Mouse (Mus musculus): ENCODE results near the gene Sik3.
"Not testable (repeated sequence)": the region's sequence is repeated elsewhere in the genome, so short reads cannot be mapped to it uniquely, and the experiment has no call there.

Sik3 gene

DNA sequence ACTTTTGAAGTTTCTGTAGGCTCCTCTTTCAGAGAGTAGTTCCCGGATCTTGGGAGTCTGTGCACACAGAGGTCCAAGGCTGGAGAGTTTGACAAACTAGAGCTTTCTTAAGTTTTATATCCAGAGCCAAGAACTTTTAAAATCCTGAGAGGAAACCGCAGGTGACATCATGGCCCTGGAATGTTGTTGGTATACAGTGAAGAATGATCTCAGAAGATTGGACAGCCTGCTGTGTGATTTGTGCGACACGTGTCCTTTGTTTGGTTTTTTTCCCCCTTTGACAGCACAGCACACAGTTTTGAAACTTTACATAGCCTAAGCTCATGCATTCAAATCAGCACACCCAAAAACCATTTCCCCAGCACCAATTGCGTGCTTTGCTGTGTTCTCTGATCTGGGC lies 99.6 kb downstream of the Sik3 start:
- peak; percentile 53 to 66 for DNase-seq

DNA sequence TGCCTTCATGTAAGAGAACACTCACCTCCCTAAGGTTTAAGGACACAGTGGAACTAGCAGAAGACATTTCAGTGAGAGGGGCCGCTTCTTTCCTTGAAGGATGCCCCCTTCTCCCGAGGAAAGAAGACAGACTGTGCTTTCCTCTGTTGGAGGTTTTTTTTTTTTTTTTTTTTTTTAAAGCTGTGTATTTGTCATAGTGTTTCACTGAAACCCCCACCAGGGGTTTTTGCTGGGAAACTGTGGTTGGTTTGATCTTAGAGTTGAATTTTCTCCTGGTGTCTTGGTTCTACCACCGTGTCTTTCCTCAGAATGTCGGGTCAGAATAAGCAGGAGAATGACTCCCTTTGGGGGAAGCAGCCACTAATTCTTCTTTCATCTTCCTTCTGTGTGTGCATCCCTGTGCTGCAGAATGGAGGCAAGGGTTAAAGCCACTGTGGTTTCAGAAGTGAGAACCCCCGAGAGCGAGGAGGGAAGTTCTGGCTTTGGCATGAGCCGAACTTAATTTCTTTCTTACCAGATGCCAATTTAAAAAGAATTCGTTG lies 106.3 kb downstream of the Sik3 start:
- no peak for DNase-seq

DNA sequence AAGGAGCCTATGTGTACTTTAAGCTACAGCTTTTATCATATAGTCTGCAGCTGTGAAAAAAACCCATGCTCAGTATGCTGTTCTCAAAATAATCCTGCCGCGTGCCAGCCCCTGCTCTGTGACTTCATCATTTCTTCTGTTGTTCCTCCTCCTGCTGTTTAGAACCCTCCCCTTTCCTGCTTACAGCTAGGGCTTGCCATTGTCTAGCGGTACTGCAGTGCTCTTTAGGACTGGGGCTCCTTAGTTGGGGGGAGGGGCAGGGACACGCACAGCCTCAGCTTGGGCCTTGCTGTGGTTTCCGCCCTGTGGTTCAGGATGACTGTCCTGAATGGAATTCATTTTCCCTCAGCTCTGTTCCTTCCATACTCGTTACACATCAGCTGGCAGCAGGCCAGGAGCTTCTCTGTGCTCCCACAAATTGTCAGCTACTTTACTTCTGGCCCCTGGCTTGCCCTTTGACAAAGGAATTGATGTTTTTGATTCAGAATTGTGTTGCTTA lies 107.4 kb downstream of the Sik3 start:
- peak; percentile 85 to 92 for DNase-seq

DNA sequence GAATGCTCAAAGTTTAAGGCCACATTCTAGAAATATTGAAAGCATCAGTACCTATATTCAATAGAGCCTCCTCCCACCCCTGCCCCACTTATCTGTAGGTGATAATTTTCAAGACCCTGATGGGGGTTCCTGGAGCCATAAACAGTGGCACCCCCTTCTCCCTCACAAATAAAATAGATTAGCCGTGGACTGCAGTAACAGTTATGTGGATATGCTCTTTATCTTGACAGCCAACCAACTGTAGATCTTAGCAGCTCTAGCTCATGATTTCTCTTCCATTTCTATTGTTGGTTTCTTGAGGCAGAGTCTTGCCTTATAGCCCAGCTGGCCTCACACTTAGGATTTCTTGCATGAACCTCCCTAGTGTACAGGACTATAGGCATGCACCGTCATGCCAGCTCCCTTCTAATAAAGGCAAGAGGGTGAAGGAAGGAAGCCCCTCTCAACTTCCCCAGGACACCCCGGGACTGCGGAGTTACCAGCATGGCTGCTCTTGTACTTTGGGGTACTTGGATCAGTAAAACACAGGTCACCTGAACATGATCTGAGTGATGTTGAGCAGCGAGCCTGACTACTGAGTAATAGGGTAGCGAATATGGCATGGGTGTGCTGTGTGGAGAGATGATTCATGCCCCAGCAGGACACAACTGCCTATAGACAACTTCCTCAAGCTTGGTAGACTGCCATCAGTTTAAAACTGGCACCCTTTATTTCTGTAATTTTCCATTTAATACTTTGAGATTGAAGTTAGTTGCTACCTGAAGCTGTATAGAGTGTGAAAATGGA lies 108.0 kb downstream of the Sik3 start:
- DNase-seq = no peak

DNA sequence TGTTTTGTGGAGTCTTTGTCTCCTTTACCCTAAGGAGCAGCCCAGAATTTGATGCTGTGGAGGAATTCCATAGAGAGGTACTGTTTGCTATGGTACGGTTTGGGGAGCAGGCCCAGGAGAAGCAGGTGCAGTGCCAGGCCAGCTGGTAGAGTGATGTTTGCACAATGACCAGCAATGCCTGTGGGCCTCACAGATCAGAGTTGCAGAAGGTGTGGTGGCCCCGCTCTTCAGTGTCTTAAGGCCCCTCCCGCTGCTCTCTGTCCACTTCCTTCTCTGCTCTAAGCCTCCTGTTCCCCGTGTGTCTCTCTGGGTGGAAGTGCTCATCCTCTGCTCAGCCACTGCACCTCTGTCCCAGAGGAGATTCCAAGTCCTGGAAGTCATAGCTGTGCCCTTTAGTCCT lies 108.9 kb downstream of the Sik3 start:
- no peak for DNase-seq

DNA sequence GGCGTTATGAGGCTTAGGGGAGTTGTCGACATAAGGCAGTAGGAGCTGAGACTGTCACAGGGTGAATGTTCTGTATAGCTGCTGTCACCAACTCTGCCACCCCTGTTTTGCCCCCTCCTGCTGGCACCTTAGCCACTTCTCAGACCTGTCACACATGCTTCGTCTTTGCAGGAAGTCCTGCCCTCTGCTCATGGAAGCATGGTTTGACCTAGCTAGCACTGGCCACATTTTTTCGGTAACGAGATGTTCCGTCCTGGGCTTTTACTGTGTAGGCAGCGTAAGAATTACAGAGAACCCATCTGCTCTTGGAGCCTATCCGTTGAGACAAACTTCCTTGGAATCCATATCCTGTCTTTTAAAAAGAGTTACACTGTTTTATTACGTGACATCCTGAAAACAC lies 110.1 kb downstream of the Sik3 start:
- no peak for DNase-seq

DNA sequence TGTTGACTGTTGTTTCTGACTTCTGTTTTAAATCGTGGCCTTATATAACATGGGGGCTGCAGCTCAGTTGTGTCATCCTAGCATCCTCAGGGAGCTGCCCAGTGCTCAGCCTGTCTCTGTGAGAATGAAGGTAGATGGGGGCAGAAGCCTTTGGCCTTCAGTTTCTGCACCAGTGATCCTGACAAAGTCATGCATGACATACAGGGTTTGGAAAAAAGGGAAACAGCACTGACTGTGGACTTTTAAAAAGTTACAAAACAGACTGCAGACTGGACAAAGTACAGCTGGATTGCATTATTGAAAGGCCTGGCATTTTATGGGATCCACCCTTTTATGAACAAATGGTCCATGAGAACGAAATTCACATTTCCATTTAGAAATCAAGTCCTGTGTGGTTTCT lies 113.7 kb downstream of the Sik3 start:
- no peak for DNase-seq

DNA sequence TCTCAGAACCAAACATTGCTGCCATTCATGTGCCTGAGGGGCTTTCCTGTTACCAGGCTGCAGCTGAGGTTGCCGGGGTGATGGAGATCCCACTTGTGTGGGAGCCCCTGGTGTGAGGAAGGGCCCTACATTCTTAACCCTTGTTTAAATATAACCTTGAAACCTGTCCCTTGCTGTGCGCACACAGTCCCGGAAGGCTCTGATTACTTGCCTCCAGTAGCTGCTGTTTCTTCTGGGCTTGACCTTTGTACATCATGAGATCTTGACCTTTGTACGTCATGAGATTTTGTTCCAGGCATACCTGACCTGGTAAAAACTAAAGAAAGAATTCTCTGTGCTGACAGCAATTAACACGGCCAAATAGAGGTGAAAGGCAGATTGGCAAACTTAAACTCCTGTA lies 114.7 kb downstream of the Sik3 start:
- DNase-seq = no peak

DNA sequence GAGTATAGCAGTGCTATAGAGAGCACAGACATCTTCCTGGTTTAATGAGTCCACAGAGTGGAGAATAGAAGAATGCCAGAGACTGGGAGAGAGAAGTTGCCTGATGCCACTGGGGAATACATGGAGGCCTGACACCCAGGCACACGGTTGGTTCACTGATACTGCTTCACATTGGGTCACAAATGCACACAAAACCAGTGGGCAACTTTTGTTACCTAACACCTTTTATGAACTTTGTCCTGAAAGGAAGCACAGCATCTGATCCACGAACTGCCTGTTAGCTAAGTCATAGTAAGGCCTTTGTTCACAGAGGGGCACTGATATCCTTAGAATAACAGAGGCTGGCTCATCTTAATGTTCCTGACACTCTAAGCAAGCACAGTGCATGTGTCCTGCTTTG lies 116.6 kb downstream of the Sik3 start:
- no peak for DNase-seq

DNA sequence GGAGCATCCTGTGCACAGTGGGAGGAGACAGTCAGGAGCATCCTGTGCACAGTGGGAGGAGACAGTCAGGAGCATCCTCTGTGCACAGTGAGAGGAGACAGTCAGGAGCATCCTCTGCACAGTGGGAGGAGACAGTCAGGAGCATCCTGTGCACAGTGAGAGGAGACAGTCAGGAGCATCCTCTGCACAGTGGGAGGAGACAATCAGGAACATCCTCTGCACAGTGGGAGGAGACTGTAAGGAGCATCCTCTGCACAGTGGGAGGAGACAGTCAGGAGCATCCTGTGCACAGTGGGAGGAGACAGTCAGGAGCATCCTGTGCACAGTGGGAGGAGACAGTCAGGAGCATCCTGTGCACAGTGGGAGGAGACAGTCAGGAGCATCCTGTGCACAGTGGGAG lies 120.2 kb downstream of the Sik3 start:
- not testable (repeated sequence) for DNase-seq

DNA sequence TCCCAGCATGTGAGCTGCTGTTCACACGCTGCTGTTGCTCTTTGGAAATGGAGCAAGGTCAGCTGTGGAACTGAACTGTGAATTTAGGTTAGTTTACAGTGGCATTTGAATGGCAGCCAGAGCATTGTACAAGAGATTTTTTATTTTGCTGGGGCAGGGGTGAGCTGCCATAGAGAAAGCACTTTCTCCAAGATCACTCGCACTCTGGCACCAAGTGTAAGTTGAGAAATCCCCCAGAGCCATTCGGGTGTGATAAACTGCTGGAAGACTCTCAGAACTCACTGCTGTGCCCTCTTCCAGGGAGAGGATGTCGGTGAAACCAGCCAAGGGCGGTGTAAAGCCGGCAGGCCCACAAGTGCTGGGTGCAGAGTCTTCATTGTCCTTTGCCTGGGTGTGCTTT lies 126.2 kb downstream of the Sik3 start:
- DNase-seq = no peak

DNA sequence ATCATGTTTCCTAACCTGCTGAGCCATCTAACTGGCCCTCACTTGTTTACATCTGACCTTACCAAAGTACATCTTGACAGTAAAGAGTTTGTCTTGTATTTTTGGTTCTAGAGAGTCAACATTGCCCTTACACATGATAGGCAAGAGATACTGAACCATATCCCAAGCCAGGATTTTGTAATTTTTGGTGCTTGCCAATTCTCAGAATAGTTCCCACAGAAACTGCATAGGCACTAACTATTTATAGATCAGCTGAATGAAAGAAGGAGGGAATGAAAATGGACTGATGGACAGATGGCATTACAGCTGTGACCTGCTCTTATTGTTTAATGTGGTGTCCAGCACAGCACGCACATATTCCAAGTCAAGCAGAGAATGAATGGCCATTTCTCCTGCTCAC lies 128.2 kb downstream of the Sik3 start:
- DNase-seq = no peak

DNA sequence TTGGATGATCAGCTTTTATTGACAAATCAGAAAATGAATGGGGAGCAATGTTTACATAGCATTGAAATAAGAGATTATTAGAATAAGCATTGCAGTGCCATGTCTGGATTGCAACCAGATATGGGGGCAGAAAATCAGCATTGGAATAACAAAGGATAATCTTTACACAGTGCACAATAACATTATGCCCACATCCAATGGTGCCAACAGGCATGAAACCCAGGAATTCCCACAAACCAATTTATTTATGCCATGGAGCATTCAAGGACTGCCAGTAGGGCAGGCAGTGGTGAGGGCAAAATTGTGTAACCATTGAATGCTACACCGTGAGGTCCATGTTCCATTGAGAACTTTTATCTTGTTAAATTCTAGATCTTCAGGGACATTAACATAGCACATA lies 129.4 kb downstream of the Sik3 start:
- no peak for DNase-seq

DNA sequence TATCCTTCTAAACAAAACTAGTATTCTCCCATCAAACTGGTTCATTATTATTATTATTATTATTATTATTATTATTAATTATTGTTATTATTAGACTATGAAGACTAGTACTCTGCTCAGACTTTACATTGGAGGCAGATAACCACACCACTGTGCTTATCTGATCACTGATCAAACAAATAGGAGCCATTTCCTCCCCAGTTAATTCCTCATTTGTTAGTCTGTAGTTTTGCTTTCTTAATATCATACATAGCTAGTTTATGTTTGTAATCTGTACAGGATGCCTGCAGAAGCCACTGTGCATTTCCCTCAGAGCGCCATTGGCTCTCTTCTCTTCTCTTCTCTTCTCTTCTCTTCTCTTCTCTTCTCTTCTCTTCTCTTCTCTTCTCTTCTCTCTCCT lies 129.9 kb downstream of the Sik3 start:
- no peak for DNase-seq

DNA sequence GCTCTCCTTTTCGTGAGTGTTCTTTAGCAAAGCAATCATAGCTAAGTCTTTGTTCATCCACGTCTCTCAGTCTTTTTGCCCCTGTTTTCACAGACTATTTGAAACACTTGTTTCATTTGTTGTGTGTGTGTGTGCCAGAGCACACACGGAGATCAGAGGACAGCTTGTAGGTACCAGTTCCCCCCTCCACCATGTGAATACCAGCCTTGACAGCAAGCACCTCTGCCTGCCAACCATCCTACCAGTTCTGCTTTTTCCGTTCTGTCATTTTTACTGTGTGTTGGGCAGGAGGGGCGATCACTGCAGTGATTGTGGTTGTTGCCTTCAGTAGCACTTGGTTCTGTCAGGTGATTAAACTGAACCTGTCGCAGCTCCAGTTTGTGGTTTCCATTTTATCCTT lies 132.4 kb downstream of the Sik3 start:
- no peak for DNase-seq

DNA sequence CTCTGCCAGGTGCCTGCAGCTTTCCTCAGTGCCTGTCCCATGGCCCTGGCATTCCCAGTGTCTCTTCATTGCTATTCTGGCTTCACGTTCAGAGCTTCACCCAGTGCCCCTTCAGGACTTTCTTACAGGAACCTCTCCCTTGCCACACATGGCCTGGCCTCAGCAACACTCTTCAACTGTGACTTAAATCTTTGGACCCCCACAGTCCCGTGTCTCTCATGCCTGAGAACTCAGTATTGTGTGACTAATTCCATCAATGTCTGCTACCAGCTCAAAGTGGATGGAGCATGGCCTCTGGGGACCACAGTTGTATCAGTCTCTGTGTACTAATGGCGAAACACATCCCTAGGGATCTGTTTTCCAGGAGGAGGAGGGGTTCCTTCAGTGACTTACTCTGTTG lies 133.8 kb downstream of the Sik3 start:
- no peak for DNase-seq

DNA sequence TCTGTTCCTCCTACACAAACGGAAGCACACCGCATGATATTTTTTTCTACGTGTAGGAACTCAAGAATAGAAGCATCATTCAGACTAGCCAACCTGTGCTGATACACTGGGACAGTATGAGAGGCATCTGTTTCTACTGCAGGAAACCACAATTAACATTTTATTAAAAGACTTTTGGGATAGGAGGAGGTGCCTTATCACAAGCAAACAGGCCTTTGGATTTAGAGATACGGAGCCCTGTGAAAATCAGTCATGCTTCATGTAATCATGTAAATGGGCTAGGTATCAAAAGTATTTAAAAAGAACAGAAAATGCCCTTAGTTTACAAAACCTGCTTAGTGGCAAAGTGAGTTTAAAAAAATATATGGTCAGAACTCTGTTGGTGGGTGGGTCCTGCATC lies 136.1 kb downstream of the Sik3 start:
- no peak for DNase-seq

DNA sequence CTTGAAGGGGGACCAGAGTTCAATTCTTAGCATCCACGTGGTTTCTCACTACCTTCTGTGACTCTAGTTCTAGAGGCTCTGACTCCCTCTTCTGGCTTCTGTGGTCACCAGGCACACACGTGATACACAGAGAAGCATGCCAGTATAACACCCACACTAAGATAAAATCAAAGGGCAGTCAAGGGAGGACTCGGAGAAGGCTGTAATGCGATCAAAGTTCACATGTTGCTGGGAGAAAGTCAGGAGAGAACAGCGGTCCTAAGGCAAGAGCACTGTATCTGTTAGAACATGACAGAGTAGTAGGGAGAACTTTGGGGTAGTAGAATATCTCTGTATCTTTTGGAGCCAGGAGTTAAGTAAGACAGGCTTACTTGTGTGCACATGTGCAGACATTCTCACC lies 136.8 kb downstream of the Sik3 start:
- no peak for DNase-seq

DNA sequence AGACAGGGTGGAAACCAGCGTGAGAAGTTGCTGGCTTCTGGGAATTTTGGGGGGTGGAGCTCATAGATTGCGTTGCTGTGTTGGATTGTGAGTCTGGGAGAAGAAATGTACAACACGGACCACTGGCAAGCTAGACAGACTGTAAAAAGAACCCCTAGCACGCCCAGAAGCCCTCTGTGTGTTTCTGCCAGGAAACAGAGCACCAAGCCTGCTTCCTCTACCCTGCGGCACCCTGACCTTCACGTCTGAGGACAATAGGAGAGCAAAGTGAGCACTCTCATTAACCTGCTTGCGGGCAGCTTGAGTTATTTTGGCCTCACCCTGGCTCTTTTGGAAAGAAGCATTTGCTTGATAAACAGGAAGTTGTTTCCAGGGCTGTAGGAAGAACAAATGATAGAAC lies 137.5 kb downstream of the Sik3 start:
- DNase-seq = peak; percentile 42 to 59

DNA sequence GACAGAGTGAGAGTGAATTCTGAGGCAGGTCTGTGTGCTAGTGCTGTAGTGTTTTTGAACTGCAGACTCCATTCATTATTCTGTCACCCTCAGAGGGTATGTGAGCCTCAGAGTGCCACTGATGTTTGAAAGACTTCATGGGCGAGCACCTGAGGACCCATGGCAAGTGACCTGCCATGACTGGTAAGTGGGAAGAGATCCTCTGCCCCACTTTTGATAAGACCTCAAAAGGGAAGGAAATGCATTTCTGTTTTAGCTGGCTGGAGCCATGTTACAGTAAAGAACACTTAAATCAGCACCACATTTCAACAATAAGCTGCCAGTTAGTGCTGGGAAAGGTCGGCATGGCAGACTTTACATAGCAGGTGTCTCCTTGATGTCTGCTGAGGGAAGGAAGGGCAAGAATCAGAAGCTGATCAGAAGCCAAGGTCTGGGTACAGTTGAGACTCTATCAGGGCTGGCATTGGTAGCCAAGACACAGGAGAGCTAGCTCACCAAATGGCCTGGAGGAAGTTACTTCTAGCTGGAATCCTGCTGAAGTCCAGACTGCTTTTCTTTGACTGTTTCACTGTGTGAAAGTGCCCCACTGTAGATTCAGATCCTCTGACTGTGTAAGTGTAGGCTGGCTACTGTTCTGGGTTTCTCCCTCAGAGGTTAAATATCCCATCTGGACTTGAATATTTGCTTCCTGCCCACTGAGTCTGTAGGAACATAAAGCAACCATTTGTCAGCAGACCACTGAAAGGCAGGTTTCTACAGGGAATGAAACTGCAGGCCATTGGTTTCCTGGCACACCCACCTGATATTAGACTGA lies 138.5 kb downstream of the Sik3 start:
- no peak for DNase-seq

DNA sequence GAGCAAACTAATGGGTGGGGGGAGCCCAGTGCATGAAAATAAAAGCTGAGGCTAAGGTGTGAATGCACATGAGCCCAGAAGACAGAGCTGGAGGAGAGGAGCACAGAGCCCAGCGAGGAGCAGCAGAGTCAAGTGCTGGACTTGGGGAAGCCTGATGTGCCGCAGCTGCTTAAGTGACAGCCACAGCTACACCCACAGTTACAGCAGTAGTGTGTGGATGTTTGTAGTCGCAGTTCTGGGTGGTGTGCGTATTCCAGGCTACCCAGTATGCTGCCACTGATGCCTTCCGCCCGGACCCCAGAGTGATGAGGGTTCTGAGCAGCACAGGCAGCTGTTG lies 139.1 kb downstream of the Sik3 start:
- DNase-seq = peak; percentile 23 to 62

DNA sequence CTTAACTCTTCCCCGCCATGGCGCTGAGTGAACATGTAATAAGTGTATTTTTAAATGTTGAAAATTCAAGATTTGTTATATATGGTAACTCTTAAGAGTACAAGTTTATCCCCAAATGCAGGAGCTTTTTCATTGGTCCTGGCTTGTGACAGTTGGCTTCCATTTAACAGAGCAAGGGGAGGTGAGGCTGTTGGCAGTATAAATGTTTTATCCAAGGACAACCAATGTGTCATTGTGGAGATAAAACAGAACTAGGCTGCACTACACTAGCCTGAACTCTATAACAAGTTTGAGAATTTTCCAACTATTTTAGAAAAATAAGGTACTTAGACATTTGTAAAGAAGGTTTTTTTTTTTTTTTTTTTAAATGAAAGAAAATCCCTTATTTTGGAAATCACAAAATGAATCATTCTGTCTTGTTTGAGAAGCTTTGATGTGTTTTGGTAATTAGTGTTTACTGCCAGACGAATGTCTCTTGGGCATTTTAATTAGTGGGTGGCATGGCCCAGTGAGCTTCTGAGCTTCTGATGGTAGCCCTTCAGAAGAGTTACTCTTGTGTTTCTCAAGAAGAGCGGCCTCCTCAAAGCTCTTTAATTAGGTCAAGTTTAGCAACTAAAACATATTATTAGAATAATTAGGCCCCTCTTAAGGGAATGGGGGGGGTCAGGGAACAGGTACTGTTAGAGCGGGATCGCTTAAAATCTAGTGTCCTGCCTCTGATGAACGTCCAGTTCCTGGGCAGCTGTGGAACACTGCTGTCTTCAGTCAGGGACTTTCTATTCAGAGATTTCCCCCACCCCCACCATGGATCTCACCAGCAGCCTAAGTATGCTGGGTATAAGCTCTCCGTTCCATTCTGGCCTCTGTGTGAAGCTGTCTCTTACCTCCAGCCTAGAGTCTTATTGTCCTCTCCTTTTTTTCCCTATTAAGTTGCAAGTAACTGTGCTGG lies 139.7 kb downstream of the Sik3 start:
- DNase-seq = no peak

DNA sequence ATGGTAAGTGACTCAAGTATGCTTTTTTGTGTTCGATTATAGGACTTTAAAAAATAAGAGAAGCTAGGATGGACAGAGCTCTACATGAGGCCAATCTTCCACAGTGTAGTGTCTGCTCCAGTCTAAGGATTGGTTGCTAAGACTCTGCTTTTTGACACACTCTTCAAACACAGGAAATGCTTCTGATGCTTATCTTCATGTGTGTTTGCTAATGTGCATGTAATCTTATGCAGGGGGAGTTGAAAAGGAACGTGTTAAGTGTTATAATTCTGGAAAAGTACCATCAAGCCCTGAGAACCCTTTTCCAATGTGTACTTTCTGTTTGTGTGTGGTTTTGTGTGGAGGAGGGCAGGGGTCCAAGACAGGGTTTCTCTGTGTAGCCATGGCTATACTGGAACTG lies 141.8 kb downstream of the Sik3 start:
- no peak for DNase-seq
